Mouse (Mus musculus) bone marrow, adult 2 months (tissue): Measurements from ENCODE around the gene Adra2b.

Source experiments
- CTCF ChIP-seq: fragments of 200-500 bp; IDR thresholded peaks from 2 replicates; pipeline ENCODE4 v1.5.1; 2011; ENCODE audit warnings: low read length, control low read depth; ENCODE audit not compliant: control insufficient read depth, insufficient read depth
- POLR2A ChIP-seq: fragments of 200-500 bp; IDR thresholded peaks from 2 replicates; pipeline ENCODE4 v1.6.1; 2011; ENCODE audit warnings: low read depth, mild to moderate bottlenecking, control low read depth, low read length, borderline replicate concordance; ENCODE audit not compliant: control insufficient read depth

DNA sequence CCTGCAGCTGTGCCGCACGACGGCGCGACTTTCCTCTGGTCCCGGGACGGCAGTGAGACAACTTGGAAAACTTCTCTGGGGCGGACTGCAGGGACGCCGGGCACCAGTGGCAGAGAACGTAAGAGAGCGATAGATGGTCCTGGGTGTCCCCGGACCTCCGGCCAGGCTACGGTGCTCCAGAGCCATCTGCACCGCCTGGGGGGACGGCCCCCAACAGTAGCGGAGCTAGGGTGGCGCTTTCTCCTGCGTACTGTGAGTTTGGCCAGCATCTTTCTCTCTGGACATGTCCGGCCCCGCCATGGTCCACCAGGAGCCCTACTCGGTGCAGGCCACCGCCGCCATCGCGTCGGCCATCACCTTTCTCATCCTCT lies 259 bp downstream of the Adra2b start:
- TF ChIP-seq POLR2A (no peak), CTCF (no peak)
